Mouse (Mus musculus) CH12.LX (cell line): ENCODE measurements at regions not wholly inside any gene's neighbourhood (a gene's known extent, or its start where the extent isn't known, plus 50 kb on each side); places are given as distances from the start of the nearest gene placed in this dataset.

Source experiments
- DNase-seq: peaks from one replicate; pipeline ENCODE4 v3.0.0-alpha.2; 2013; ENCODE audit errors: extremely low read depth
- H3K27ac ChIP-seq: 2 replicates; pipeline ENCODE4 v1.5.1; 2012; ENCODE audit warnings: low read depth, mild to moderate bottlenecking, control low read depth, moderate library complexity; ENCODE audit not compliant: insufficient read depth
- H3K27me3 ChIP-seq: replicated peaks from 2 replicates; pipeline ENCODE3; 2012; ENCODE audit warnings: inconsistent platforms
- H3K36me3 ChIP-seq, 2 experiments: replicated peaks in 1 of 2; 2 replicates each; pipeline versions ENCODE3 to v1.6.1; 2012; ENCODE audit warnings: inconsistent platforms in 1 of 2, low read length in 1 of 2, mild to moderate bottlenecking in 1 of 2, mixed read lengths in 1 of 2, moderate library complexity in 1 of 2; ENCODE audit not compliant: control insufficient read depth in 1 of 2, insufficient read depth in 1 of 2
- H3K4me1 ChIP-seq, 2 experiments: 2 replicates each; pipeline ENCODE4 v1.6.1; 2012; ENCODE audit warnings: inconsistent platforms in 1 of 2, moderate library complexity in 1 of 2; ENCODE audit not compliant: insufficient read depth in 2 of 2, control insufficient read depth in 1 of 2
- H3K4me2 ChIP-seq: 2 replicates; pipeline ENCODE4 v1.6.1; 2012; ENCODE audit warnings: low read depth, mild to moderate bottlenecking, control low read depth; ENCODE audit not compliant: poor library complexity, insufficient read depth, severe bottlenecking
- H3K4me3 ChIP-seq, 3 experiments: fragments of 150-350 bp in 1 of 3; sonication (generic) in 1 of 3; replicated peaks in 1 of 3; 2 replicates each; pipeline versions ENCODE3 to v1.5.1; 2011 to 2012; ENCODE audit warnings: low read depth in 2 of 3, low read length in 2 of 3, mild to moderate bottlenecking in 2 of 3, moderate library complexity in 2 of 3, control low read depth in 1 of 3, improper control_type of control experiment in 1 of 3, inconsistent platforms in 1 of 3, mixed read lengths in 1 of 3; ENCODE audit not compliant: poor library complexity in 1 of 3
- H3K79me2 ChIP-seq: replicated peaks from 2 replicates; pipeline ENCODE4 v1.6.1; 2012; ENCODE audit warnings: mild to moderate bottlenecking, moderate library complexity; ENCODE audit not compliant: control insufficient read depth, poor library complexity, insufficient read depth, severe bottlenecking; ENCODE audit errors: extremely low read depth
- H3K9ac ChIP-seq: 2 replicates; pipeline ENCODE4 v1.6.1; 2012; ENCODE audit warnings: low read depth, mild to moderate bottlenecking, control low read depth, moderate library complexity; ENCODE audit not compliant: insufficient read depth
- H3K9me3 ChIP-seq: replicated peaks from 2 replicates; pipeline ENCODE3; 2012; ENCODE audit warnings: low read length, inconsistent platforms, mixed read lengths
- BHLHE40 ChIP-seq: IDR thresholded peaks from 2 replicates; pipeline ENCODE4 v1.6.1; 2011; ENCODE audit warnings: mild to moderate bottlenecking, low read depth, low read length, improper control_type of control experiment
- EP300 ChIP-seq: IDR thresholded peaks from 2 replicates; pipeline ENCODE4 v1.6.1; 2011; ENCODE audit warnings: low read length, improper control_type of control experiment
- ETS1 ChIP-seq: conservative IDR thresholded peaks from 2 replicates; pipeline ENCODE4 v1.6.1; 2012; ENCODE audit warnings: low read depth, mild to moderate bottlenecking, inconsistent platforms, low read length, improper control_type of control experiment, moderate library complexity
- GABPA ChIP-seq: IDR thresholded peaks from 2 replicates; pipeline ENCODE4 v1.6.1; 2012; ENCODE audit warnings: low read depth, low read length, improper control_type of control experiment, inconsistent platforms; ENCODE audit not compliant: insufficient replicate concordance
- JUN ChIP-seq: IDR thresholded peaks from 2 replicates; pipeline ENCODE4 v1.6.1; 2011; ENCODE audit warnings: low read depth, mild to moderate bottlenecking, low read length, improper control_type of control experiment, moderate library complexity; ENCODE audit not compliant: insufficient read depth
- JUND ChIP-seq: conservative IDR thresholded peaks from 2 replicates; pipeline ENCODE4 v1.6.1; 2011; ENCODE audit warnings: low read depth, low read length, improper control_type of control experiment
- MAFK ChIP-seq: IDR thresholded peaks from 2 replicates; pipeline ENCODE4 v1.6.1; 2011; ENCODE audit warnings: low read length, improper control_type of control experiment; ENCODE audit not compliant: insufficient replicate concordance
- MYC ChIP-seq: IDR thresholded peaks from 2 replicates; pipeline ENCODE4 v1.6.1; 2011; ENCODE audit warnings: low read depth, mild to moderate bottlenecking, improper control_type of control experiment, low read length
- NRF1 ChIP-seq: IDR thresholded peaks from 2 replicates; pipeline ENCODE4 v1.6.1; 2014; ENCODE audit warnings: low read depth, mild to moderate bottlenecking, inconsistent platforms, low read length, improper control_type of control experiment, moderate library complexity
- PAX5 ChIP-seq: IDR thresholded peaks from 2 replicates; pipeline ENCODE4 v1.6.1; 2012; ENCODE audit warnings: low read length, inconsistent platforms, mixed read lengths
- RAD21 ChIP-seq: IDR thresholded peaks from 2 replicates; pipeline ENCODE4 v1.6.1; 2011; ENCODE audit warnings: low read depth, mild to moderate bottlenecking, low read length, improper control_type of control experiment, moderate library complexity
- ZC3H11A ChIP-seq: IDR thresholded peaks from 2 replicates; pipeline ENCODE4 v1.6.1; 2012; ENCODE audit warnings: low read depth, mild to moderate bottlenecking, inconsistent platforms, low read length, improper control_type of control experiment
- ZNF384 ChIP-seq: IDR thresholded peaks from 2 replicates; pipeline ENCODE4 v1.6.1; 2012; ENCODE audit warnings: low read depth, low read length, improper control_type of control experiment, inconsistent platforms
- dilution Hi-C: fragments of 300-500 bp; cut with MboI; formaldehyde crosslinking; loops from 2 replicates; pipeline ENCODE4 v1.14.3; 2020; ENCODE audit warnings: low sequenced_read_pairs; ENCODE audit not compliant: extremely low pct_unique_long_range_greater_than_20kb, extremely low pct_ligation_motif_present
- in situ Hi-C: fragments of 300-500 bp; cut with MboI; formaldehyde crosslinking; loops from 3 replicates; pipeline ENCODE4 v1.14.3; 2019; ENCODE audit warnings: low sequenced_read_pairs, low pct_ligation_motif_present, low pct_unique_long_range_greater_than_20kb, mixed read lengths

- dilution Hi-C loops: no loop called here
- no peak overlapping the region for H3K4me3 ChIP-seq
- H3K27ac ChIP-seq: no peak overlapping the region
- H3K36me3 ChIP-seq: no peaks in the 10 kb centered on the region
- in situ Hi-C loops: no loop called here
- no peaks in the 10 kb centered on the region for H3K79me2 ChIP-seq
- no peak for DNase-seq
- no peaks in the 10 kb centered on the region for H3K4me1 ChIP-seq
- H3K9me3 ChIP-seq: no peaks in the 10 kb centered on the region
- TF ChIP-seq EP300: no peak
- TF ChIP-seq BHLHE40: no peak
- TF ChIP-seq GABPA: no peak
- TF ChIP-seq NRF1: no peak
- no peak for TF ChIP-seq MAFK
- no peak for TF ChIP-seq MYC
- TF ChIP-seq JUND: no peak
- no peak for TF ChIP-seq JUN
- TF ChIP-seq PAX5: no peak
- TF ChIP-seq ZC3H11A: no peak
- no peak for TF ChIP-seq ETS1
- TF ChIP-seq ZNF384: no peak
- no peak overlapping the region for H3K4me2 ChIP-seq
- no peak overlapping the region for H3K9ac ChIP-seq
- H3K27me3 ChIP-seq: no peaks in the 10 kb centered on the region
Observed at GRCm38 (mm10) chr13:25727504-25728095, 457.3 kb upstream of the Nrsn1 start.

GRCm38 (mm10) chr13:25722595-25723525 is 452.6 kb upstream of the Nrsn1 start:
- dilution Hi-C loops (no loop called here), in situ Hi-C loops (no loop called here)

More at GRCm38 (mm10) chr13:25722595-25723525, 452.6 kb upstream of the Nrsn1 start:
- H3K4me2 ChIP-seq: no peak overlapping the region
- H3K79me2 ChIP-seq: no peaks in the 10 kb centered on the region
- DNase-seq: no peak
- H3K27me3 ChIP-seq: no peaks in the 10 kb centered on the region
- H3K27ac ChIP-seq: no peak overlapping the region
- no peaks in the 10 kb centered on the region for H3K4me1 ChIP-seq
- no peak overlapping the region for H3K9ac ChIP-seq
- H3K9me3 ChIP-seq: no peaks in the 10 kb centered on the region
- no peaks in the 10 kb centered on the region for H3K36me3 ChIP-seq
- TF ChIP-seq GABPA (no peak), RAD21 (no peak)
- H3K4me3 ChIP-seq: no peak overlapping the region
